Mouse (Mus musculus): ENCODE measurements around the gene Ush1g. TPM values are rescaled to one million over a fixed set of nuclear protein-coding genes. Genes with fewer than 3 reads are reported as not detected.

Ush1g gene
- total RNA-seq, 2 experiments from 2014 or later: not detected

- no peak for ATAC-seq (replicated peaks; ENCODE audit: poor library complexity, severe bottlenecking)
These were observed 30.3 kb downstream of the Ush1g start for GRCm38 (mm10) chr11:115291503-115291902.

GRCm38 (mm10) chr11:115290919-115291318 is 30.9 kb downstream of the Ush1g start:
- ATAC-seq (replicated peaks; ENCODE audit: poor library complexity, severe bottlenecking): no peak

GRCm38 (mm10) chr11:115290314-115290713 is 31.5 kb downstream of the Ush1g start:
- no peak for ATAC-seq (replicated peaks; ENCODE audit: poor library complexity, severe bottlenecking)

- no peak for ATAC-seq (replicated peaks; ENCODE audit: poor library complexity, severe bottlenecking)
These were observed 32.0 kb downstream of the Ush1g start for GRCm38 (mm10) chr11:115289885-115290284.

GRCm38 (mm10) chr11:115288305-115288704 is 33.5 kb downstream of the Ush1g start:
- no peak for ATAC-seq (replicated peaks; ENCODE audit: poor library complexity, severe bottlenecking)

GRCm38 (mm10) chr11:115287386-115287785 is 34.5 kb downstream of the Ush1g start:
- peak; percentile 42; the same call in 1 of the 2 replicates for ATAC-seq (replicated peaks; ENCODE audit: poor library complexity, severe bottlenecking)

- no peak for ATAC-seq (replicated peaks; ENCODE audit: poor library complexity, severe bottlenecking)
These were observed 35.4 kb downstream of the Ush1g start for GRCm38 (mm10) chr11:115286201-115286993.

- peak; percentile 75 for ATAC-seq (replicated peaks; ENCODE audit: poor library complexity, severe bottlenecking)
These were observed 36.6 kb downstream of the Ush1g start for GRCm38 (mm10) chr11:115285282-115285681.

GRCm38 (mm10) chr11:115283891-115284620 is 37.8 kb downstream of the Ush1g start:
- no peak for ATAC-seq (replicated peaks; ENCODE audit: poor library complexity, severe bottlenecking)

GRCm38 (mm10) chr11:115283486-115283765 is 38.4 kb downstream of the Ush1g start:
- no peak for ATAC-seq (replicated peaks; ENCODE audit: poor library complexity, severe bottlenecking)

GRCm38 (mm10) chr11:115282723-115283485 is 38.9 kb downstream of the Ush1g start:
- no peak for ATAC-seq (replicated peaks; ENCODE audit: poor library complexity, severe bottlenecking)

- ATAC-seq (replicated peaks; ENCODE audit: poor library complexity, severe bottlenecking): no peak
These were observed 39.5 kb downstream of the Ush1g start for GRCm38 (mm10) chr11:115282295-115282694.

GRCm38 (mm10) chr11:115279726-115280125 is 42.1 kb downstream of the Ush1g start:
- peak; percentile 44 for ATAC-seq (replicated peaks; ENCODE audit: poor library complexity, severe bottlenecking)

- ATAC-seq (replicated peaks; ENCODE audit: poor library complexity, severe bottlenecking): no peak
These were observed 43.7 kb downstream of the Ush1g start for GRCm38 (mm10) chr11:115278176-115278575.

- ATAC-seq (replicated peaks; ENCODE audit: poor library complexity, severe bottlenecking): no peak
These were observed 44.3 kb downstream of the Ush1g start for GRCm38 (mm10) chr11:115277604-115277975.

- peak; percentile 86 for ATAC-seq (replicated peaks; ENCODE audit: poor library complexity, severe bottlenecking)
These were observed 44.8 kb downstream of the Ush1g start, which contains the start of gene Fdxr for GRCm38 (mm10) chr11:115276780-115277603. Fdxr (minus strand) TSS chr11:115277050.

GRCm38 (mm10) chr11:115275954-115276353 is 45.9 kb downstream of the Ush1g start:
- ATAC-seq (replicated peaks; ENCODE audit: poor library complexity, severe bottlenecking): no peak

- ATAC-seq (replicated peaks; ENCODE audit: poor library complexity, severe bottlenecking): no peak
These were observed 46.3 kb downstream of the Ush1g start for GRCm38 (mm10) chr11:115275509-115275908.

- no peak for ATAC-seq (replicated peaks; ENCODE audit: poor library complexity, severe bottlenecking)
These were observed 47.1 kb downstream of the Ush1g start for GRCm38 (mm10) chr11:115274771-115275170.

- no peak for ATAC-seq (replicated peaks; ENCODE audit: poor library complexity, severe bottlenecking)
These were observed 47.7 kb downstream of the Ush1g start for GRCm38 (mm10) chr11:115274178-115274577.

All from granulocyte monocyte progenitor cell, adult 5-6 weeks (primary cell).